Mouse (Mus musculus) liver, embryonic 14.5 days (tissue): ENCODE results near the gene 1700001K19Rik.

Experiments
- CTCF ChIP-seq: IDR thresholded peaks from 2 replicates; pipeline ENCODE4 v1.5.1; 2016; ENCODE audit warnings: antibody characterized with exemption, low read depth, control low read depth
- EP300 ChIP-seq: IDR thresholded peaks from 2 replicates; pipeline ENCODE4 v1.6.1; 2016; ENCODE audit warnings: antibody characterized with exemption, low read depth

DNA sequence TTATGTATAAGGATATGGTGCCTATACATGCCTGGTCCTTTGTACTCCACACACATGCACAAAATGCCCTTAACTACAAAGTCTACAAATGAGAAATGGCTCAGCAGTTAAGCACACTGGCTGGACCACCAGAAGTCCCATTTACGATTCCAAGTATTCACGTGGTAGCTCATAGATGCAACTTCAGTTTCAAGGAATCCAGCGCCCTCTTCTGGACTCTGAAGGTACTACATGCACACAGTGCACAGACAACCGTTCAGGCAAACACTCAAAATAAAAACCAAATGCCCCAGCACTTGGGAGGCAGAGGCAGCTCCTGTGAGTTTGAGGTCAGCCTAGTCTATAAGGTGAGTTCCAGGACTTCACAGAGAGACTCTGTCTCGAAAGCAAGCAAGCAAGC, 8.2 kb downstream of the 1700001K19Rik start:
- TF ChIP-seq CTCF (peak; percentile 81), EP300 (no peak)
